Mouse (Mus musculus) ES-E14 (cell line): ENCODE results near the gene Hirip3. TPM values are rescaled to one million over a fixed set of nuclear protein-coding genes. Genes with fewer than 3 reads are reported as not detected.

ENCODE experiments used
- DNase-seq: peaks from one replicate; pipeline ENCODE4 v3.0.0-alpha.2; 2013; ENCODE audit warnings: low read depth, low spot score
- H3K27ac ChIP-seq: 2 replicates; pipeline ENCODE4 v1.5.1; 2012; ENCODE audit warnings: low read depth, mild to moderate bottlenecking, low read length, moderate library complexity, mixed read lengths; ENCODE audit not compliant: poor library complexity, insufficient read depth, severe bottlenecking
- H3K36me3 ChIP-seq: 2 replicates; pipeline ENCODE4 v1.6.1; 2012; ENCODE audit warnings: mild to moderate bottlenecking, low read length, moderate library complexity, mixed read lengths; ENCODE audit not compliant: control insufficient read depth, poor library complexity, insufficient read depth, severe bottlenecking
- H3K4me1 ChIP-seq, 2 experiments: fragments of 150-350 bp in 1 of 2; sonication (generic) in 1 of 2; 2 replicates each; pipeline ENCODE4 v1.6.1; 2012; ENCODE audit warnings: low read length in 2 of 2, mild to moderate bottlenecking in 1 of 2, mixed read lengths in 1 of 2; ENCODE audit not compliant: control insufficient read depth in 2 of 2, insufficient read depth in 2 of 2, poor library complexity in 1 of 2
- H3K4me3 ChIP-seq, 2 experiments: fragments of 150-350 bp in 1 of 2; sonication (generic) in 1 of 2; 2 replicates each; pipeline ENCODE4 v1.5.1; 2012; ENCODE audit warnings: low read length in 2 of 2, low read depth in 1 of 2, mild to moderate bottlenecking in 1 of 2, mixed read lengths in 1 of 2; ENCODE audit not compliant: insufficient read depth in 1 of 2, poor library complexity in 1 of 2, severe bottlenecking in 1 of 2
- H3K9ac ChIP-seq: 2 replicates; pipeline ENCODE4 v1.6.1; 2012; ENCODE audit warnings: low read depth, mild to moderate bottlenecking, low read length, mixed read lengths; ENCODE audit not compliant: poor library complexity, insufficient read depth, severe bottlenecking
- H3K9me3 ChIP-seq: fragments of 150-350 bp; sonication (generic); 2 replicates; pipeline ENCODE4 v1.6.1; 2012; ENCODE audit warnings: low read depth, mild to moderate bottlenecking, low read length; ENCODE audit not compliant: control insufficient read depth, insufficient read depth
- CHD2 ChIP-seq: IDR thresholded peaks from 2 replicates; pipeline ENCODE4 v1.6.1; 2014; ENCODE audit warnings: mild to moderate bottlenecking, low read depth, low read length, inconsistent platforms
- HCFC1 ChIP-seq: IDR thresholded peaks from 2 replicates; pipeline ENCODE4 v1.6.1; 2012; ENCODE audit warnings: low read length, inconsistent platforms, borderline replicate concordance; ENCODE audit not compliant: insufficient read depth
- MAFK ChIP-seq: IDR thresholded peaks from 2 replicates; pipeline ENCODE4 v1.6.1; 2014; ENCODE audit warnings: mild to moderate bottlenecking, low read depth, low read length, inconsistent platforms; ENCODE audit not compliant: insufficient read depth
- ZC3H11A ChIP-seq: IDR thresholded peaks from 2 replicates; pipeline ENCODE4 v1.6.1; 2012; ENCODE audit warnings: low read depth, mild to moderate bottlenecking, inconsistent platforms, low read length, borderline replicate concordance
- ZNF384 ChIP-seq: IDR thresholded peaks from 2 replicates; pipeline ENCODE4 v1.6.1; 2012; ENCODE audit warnings: low read depth, low read length, inconsistent platforms
- in situ Hi-C, 2 experiments: fragments of 600-800 bp; cut with MboI; formaldehyde crosslinking; loops; one replicate each; pipeline ENCODE4 v1.15.1; 2025; ENCODE audit warnings: low sequenced_read_pairs in 2 of 2, inconsistent platforms in 1 of 2; ENCODE audit not compliant: unreplicated experiment in 2 of 2
- total RNA-seq: library from RNA; depleted of rRNA; stranded (reverse); fragments of 300-350 nt; gene quantifications from 2 replicates; pipeline ENCODE4 v1.2.3, GENCODE M21; 2012

Gene Hirip3
- total RNA-seq, 1 experiment = 99.7 TPM

DNA sequence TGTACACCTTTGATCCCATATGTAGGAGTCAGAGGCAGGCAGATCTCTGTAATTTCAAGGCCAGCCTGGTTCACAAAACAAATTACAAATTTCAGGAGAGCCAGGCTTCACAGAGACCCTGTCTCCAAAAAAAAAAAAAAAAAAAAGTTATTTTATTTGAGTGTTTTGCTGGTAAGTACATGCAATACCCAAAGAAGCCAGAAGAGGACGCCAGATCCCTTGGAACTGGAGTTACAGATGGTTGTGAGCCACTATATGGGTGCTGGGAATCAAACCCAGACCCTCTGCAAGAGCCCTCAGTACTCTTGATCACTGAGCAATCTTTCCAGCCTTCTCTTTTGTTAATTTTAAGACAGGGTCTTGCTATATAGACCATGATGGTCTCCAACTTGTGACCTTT lies 43.0 kb upstream of the Hirip3 start:
- TF ChIP-seq ZC3H11A = no peak
- TF ChIP-seq MAFK = no peak
- no peak for TF ChIP-seq CHD2
- peak; percentile 82 for TF ChIP-seq ZNF384
- H3K4me1 ChIP-seq = peaks cover 3 to 11% of the 10 kb centered on the region in 2 experiments; a peak in 2 of 4 replicates
- H3K27ac ChIP-seq = no peak overlapping the region
- H3K9ac ChIP-seq = no peak overlapping the region
- in situ Hi-C loops = no loop called here
- no peak overlapping the region for H3K4me3 ChIP-seq
- no peaks in the 10 kb centered on the region for H3K36me3 ChIP-seq
- no peaks in the 10 kb centered on the region for H3K9me3 ChIP-seq
- no peak for DNase-seq

- in situ Hi-C loops = no loop called here
- TF ChIP-seq HCFC1 = no peak
- peak; percentile 62 for TF ChIP-seq ZC3H11A
- Histone ChIP-seq H3K27ac (no peak overlapping the region), H3K9me3 (no peaks in the 10 kb centered on the region), H3K9ac (no peak overlapping the region), H3K4me1 (peaks cover 2 to 9% of the 10 kb centered on the region in 2 experiments; a peak in 1 of 4 replicates), H3K36me3 (no peaks in the 10 kb centered on the region), H3K4me3 (no peak overlapping the region)
- peak; percentile 78 for DNase-seq
Observed at GRCm38 (mm10) chr7:126821835-126822511, 39.8 kb upstream of the Hirip3 start.

- peaks cover 2 to 9% of the 10 kb centered on the region in 2 experiments; a peak in 1 of 4 replicates for H3K4me1 ChIP-seq
- DNase-seq = no peak
- no peak overlapping the region; a peak in 1 of 4 replicates for H3K4me3 ChIP-seq
- in situ Hi-C loops = no loop called here
- H3K9ac ChIP-seq = no peak overlapping the region
- TF ChIP-seq CHD2 (no peak), HCFC1 (no peak), ZC3H11A (no peak), MAFK (no peak), ZNF384 (no peak)
- H3K27ac ChIP-seq = no peak overlapping the region
- no peaks in the 10 kb centered on the region for H3K36me3 ChIP-seq
- no peaks in the 10 kb centered on the region for H3K9me3 ChIP-seq
Observed at GRCm38 (mm10) chr7:126822741-126823140, 39.0 kb upstream of the Hirip3 start.

GRCm38 (mm10) chr7:126823202-126823711 lies 38.5 kb upstream of the Hirip3 start:
- Histone ChIP-seq H3K36me3 (no peaks in the 10 kb centered on the region), H3K4me3 (peak overlapping the region; percentile 26 to 71; a peak in 3 of 4 replicates), H3K27ac (no peak overlapping the region), H3K9ac (peak overlapping the region; percentile 49; the same call in 1 of the 2 replicates), H3K9me3 (no peaks in the 10 kb centered on the region), H3K4me1 (peaks cover 2 to 9% of the 10 kb centered on the region in 2 experiments; a peak in 1 of 4 replicates)
- DNase-seq = no peak
- no peak for TF ChIP-seq CHD2
- in situ Hi-C loops = no loop called here

DNA sequence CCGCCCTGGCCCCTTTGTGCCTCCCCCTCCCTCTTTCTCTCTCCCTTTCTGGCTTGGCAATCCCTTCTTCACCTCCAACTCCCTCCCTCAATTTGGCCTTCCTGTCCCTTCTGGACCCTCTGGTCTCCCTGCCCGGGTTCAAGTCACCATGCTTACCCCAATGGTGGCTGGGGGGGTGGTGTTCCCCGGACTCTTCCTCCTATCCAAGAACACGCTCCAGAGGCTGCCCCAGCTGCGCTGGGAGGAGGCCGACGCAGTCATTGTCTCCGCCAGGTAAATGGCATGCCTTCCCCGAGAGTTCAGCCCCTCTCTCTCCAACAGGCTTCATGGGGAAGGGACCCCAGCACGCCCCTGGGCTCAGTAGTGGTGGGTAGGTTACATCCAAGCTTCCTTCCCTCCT lies 37.8 kb upstream of the Hirip3 start:
- H3K9ac ChIP-seq = no peak overlapping the region
- peaks cover 2 to 14% of the 10 kb centered on the region in 2 experiments; a peak in 1 of 4 replicates for H3K4me1 ChIP-seq
- no peaks in the 10 kb centered on the region for H3K36me3 ChIP-seq
- H3K4me3 ChIP-seq = peak overlapping the region; percentile 1 to 71; a peak in 2 of 4 replicates
- in situ Hi-C loops = no loop called here
- H3K9me3 ChIP-seq = no peaks in the 10 kb centered on the region
- DNase-seq = no peak
- H3K27ac ChIP-seq = no peak overlapping the region
- TF ChIP-seq HCFC1 = no peak
- no peak for TF ChIP-seq ZNF384
- TF ChIP-seq ZC3H11A = no peak
- no peak for TF ChIP-seq MAFK
- no peak for TF ChIP-seq CHD2
